Mouse (Mus musculus) cerebellum, postnatal 36 days (tissue): ENCODE measurements around the gene Tmem63b.
A peak's percentile ranks its signal among the peaks of the same experiment; 100 is the strongest.

Experiments
- DNase-seq, 2 experiments: peaks; one replicate each; pipeline ENCODE4 v3.0.0; 2021 to 2022; ENCODE audit warnings: mixed read lengths in 2 of 2

The Tmem63b gene

GRCm38 (mm10) chr17:45686716-45687115 is at the start of gene Tmem63b:
TSS of gene Tmem63b (minus strand) at chr17:45686905.
- no peak for DNase-seq

GRCm38 (mm10) chr17:45735382-45736310 is 48.9 kb upstream of the Tmem63b start:
- DNase-seq = peak; percentile 90 to 91

GRCm38 (mm10) chr17:45734881-45735280 is 48.2 kb upstream of the Tmem63b start:
- DNase-seq = no peak

GRCm38 (mm10) chr17:45734333-45734732 is 47.6 kb upstream of the Tmem63b start:
- DNase-seq = no peak

GRCm38 (mm10) chr17:45733735-45734301 is 47.1 kb upstream of the Tmem63b start, which contains the start of gene 1600014C23Rik:
TSS of gene 1600014C23Rik (minus strand) at chr17:45733844.
- peak; percentile 68 to 73 for DNase-seq

- peak in 1 of 2 experiments; percentile 39 for DNase-seq
Measured at GRCm38 (mm10) chr17:45733038-45733734, 46.5 kb upstream of the Tmem63b start.

- DNase-seq = peak; percentile 90 to 95
Measured at GRCm38 (mm10) chr17:45731172-45731864, 44.6 kb upstream of the Tmem63b start.

- DNase-seq = no peak
Measured at GRCm38 (mm10) chr17:45730696-45731095, 44.0 kb upstream of the Tmem63b start.

- DNase-seq = no peak
Measured at GRCm38 (mm10) chr17:45729387-45729786, 42.7 kb upstream of the Tmem63b start.

GRCm38 (mm10) chr17:45727983-45728723 is 41.4 kb upstream of the Tmem63b start:
- DNase-seq = no peak

- DNase-seq = no peak
Measured at GRCm38 (mm10) chr17:45727481-45727880, 40.8 kb upstream of the Tmem63b start.

GRCm38 (mm10) chr17:45726249-45726648 is 39.5 kb upstream of the Tmem63b start:
- no peak for DNase-seq

- no peak for DNase-seq
Measured at GRCm38 (mm10) chr17:45724574-45724921, 37.8 kb upstream of the Tmem63b start.

- peak; percentile 86 to 91 for DNase-seq
Measured at GRCm38 (mm10) chr17:45723732-45724573, 37.2 kb upstream of the Tmem63b start.

- DNase-seq = peak; percentile 79 to 80
Measured at GRCm38 (mm10) chr17:45718323-45718722, 31.6 kb upstream of the Tmem63b start.

- DNase-seq = no peak
Measured at GRCm38 (mm10) chr17:45711525-45711924, 24.8 kb upstream of the Tmem63b start.

GRCm38 (mm10) chr17:45710407-45710806 is 23.7 kb upstream of the Tmem63b start:
- DNase-seq = no peak

GRCm38 (mm10) chr17:45709829-45710228 is 23.1 kb upstream of the Tmem63b start:
- no peak for DNase-seq

- no peak for DNase-seq
Measured at GRCm38 (mm10) chr17:45708179-45708578, 21.5 kb upstream of the Tmem63b start.

GRCm38 (mm10) chr17:45707376-45707775 is 20.7 kb upstream of the Tmem63b start:
- DNase-seq = no peak

- DNase-seq = no peak
Measured at GRCm38 (mm10) chr17:45706796-45707195, 20.1 kb upstream of the Tmem63b start.
